Mouse (Mus musculus) embryo, embryonic 10.5 days (tissue): ENCODE data around the gene Tnni3k.
A peak's percentile ranks its signal among the peaks of the same experiment; 100 is the strongest.

ENCODE experiments used
- DNase-seq: peaks from one replicate; pipeline ENCODE4 v3.0.0-alpha.2; 2015; ENCODE audit warnings: low spot score

Gene Tnni3k

GRCm38 (mm10) chr3:155055231-155055916 lies at the start of gene Tnni3k:
Gene Tnni3k (minus strand): TSS chr3:155055407.
- no peak for DNase-seq

GRCm38 (mm10) chr3:155099266-155099665 lies 44.1 kb upstream of the Tnni3k start:
- DNase-seq: no peak

- peak; percentile 92 for DNase-seq
These were observed 38.1 kb upstream of the Tnni3k start, which contains the start of the genes Fpgt and Lrriq3 for GRCm38 (mm10) chr3:155093116-155093956. Gene Fpgt (minus strand): TSS chr3:155093403. Gene Lrriq3 (plus strand): TSS chr3:155093434.

- no peak for DNase-seq
These were observed 36.9 kb upstream of the Tnni3k start for GRCm38 (mm10) chr3:155092081-155092480.

GRCm38 (mm10) chr3:155077908-155078307 lies 22.7 kb upstream of the Tnni3k start:
- no peak for DNase-seq

- no peak for DNase-seq
These were observed 4.2 kb upstream of the Tnni3k start for GRCm38 (mm10) chr3:155059449-155059822.

GRCm38 (mm10) chr3:155058800-155059448 lies 3.7 kb upstream of the Tnni3k start:
- no peak for DNase-seq

GRCm38 (mm10) chr3:155057566-155057965 lies 2.4 kb upstream of the Tnni3k start:
- DNase-seq: no peak

- DNase-seq: no peak
These were observed 1.4 kb upstream of the Tnni3k start for GRCm38 (mm10) chr3:155056606-155057005.

- no peak for DNase-seq
These were observed 2.0 kb downstream of the Tnni3k start for GRCm38 (mm10) chr3:155053189-155053588.

- DNase-seq: no peak
These were observed 3.2 kb downstream of the Tnni3k start for GRCm38 (mm10) chr3:155052021-155052420.

- DNase-seq: peak; percentile 40
These were observed 16.0 kb downstream of the Tnni3k start for GRCm38 (mm10) chr3:155039012-155039836.

GRCm38 (mm10) chr3:155034323-155034722 lies 20.9 kb downstream of the Tnni3k start:
- DNase-seq: peak; percentile 36

GRCm38 (mm10) chr3:155030200-155030599 lies 25.0 kb downstream of the Tnni3k start:
- DNase-seq: no peak

GRCm38 (mm10) chr3:155002781-155003180 lies 52.4 kb downstream of the Tnni3k start:
- DNase-seq: no peak

- no peak for DNase-seq
These were observed 54.2 kb downstream of the Tnni3k start for GRCm38 (mm10) chr3:155001056-155001455.

- DNase-seq: no peak
These were observed 62.5 kb downstream of the Tnni3k start for GRCm38 (mm10) chr3:154992678-154993077.

GRCm38 (mm10) chr3:154979101-154979500 lies 76.1 kb downstream of the Tnni3k start:
- DNase-seq: peak; percentile 46

GRCm38 (mm10) chr3:154971626-154972025 lies 83.6 kb downstream of the Tnni3k start:
- DNase-seq: no peak

- no peak for DNase-seq
These were observed 84.2 kb downstream of the Tnni3k start for GRCm38 (mm10) chr3:154970981-154971380.

GRCm38 (mm10) chr3:154961284-154961683 lies 93.9 kb downstream of the Tnni3k start:
- no peak for DNase-seq

- no peak for DNase-seq
These were observed 102.1 kb downstream of the Tnni3k start for GRCm38 (mm10) chr3:154953088-154953487.
